Mouse (Mus musculus) CH12.LX (cell line): Measurements from ENCODE around the gene Trim7.

Experiments used
- CTCF ChIP-seq, 2 experiments: IDR thresholded peaks in 1 of 2; conservative IDR thresholded peaks in 1 of 2; 2 replicates each; pipeline ENCODE4 v1.5.1; 2011 to 2012; ENCODE audit warnings: low read depth in 2 of 2, low read length in 2 of 2, improper control_type of control experiment in 1 of 2, inconsistent platforms in 1 of 2, mild to moderate bottlenecking in 1 of 2, moderate library complexity in 1 of 2
- POLR2A ChIP-seq: IDR thresholded peaks from 2 replicates; pipeline ENCODE4 v1.6.1; 2011; ENCODE audit warnings: low read depth, mild to moderate bottlenecking, improper control_type of control experiment, low read length
- RAD21 ChIP-seq: IDR thresholded peaks from 2 replicates; pipeline ENCODE4 v1.6.1; 2011; ENCODE audit warnings: low read depth, mild to moderate bottlenecking, low read length, improper control_type of control experiment, moderate library complexity
- RCOR1 ChIP-seq: conservative IDR thresholded peaks from 2 replicates; pipeline ENCODE4 v1.6.1; 2012; ENCODE audit warnings: low read depth, mild to moderate bottlenecking, inconsistent platforms, low read length, improper control_type of control experiment
- TBP ChIP-seq: conservative IDR thresholded peaks from 2 replicates; pipeline ENCODE4 v1.6.1; 2011; ENCODE audit warnings: low read depth, low read length, improper control_type of control experiment
- USF1 ChIP-seq: IDR thresholded peaks from 2 replicates; pipeline ENCODE4 v1.6.1; 2014; ENCODE audit warnings: low read depth, mild to moderate bottlenecking, inconsistent platforms, low read length, improper control_type of control experiment
- USF2 ChIP-seq: conservative IDR thresholded peaks from 2 replicates; pipeline ENCODE4 v1.6.1; 2011; ENCODE audit warnings: low read depth, low read length, improper control_type of control experiment

DNA sequence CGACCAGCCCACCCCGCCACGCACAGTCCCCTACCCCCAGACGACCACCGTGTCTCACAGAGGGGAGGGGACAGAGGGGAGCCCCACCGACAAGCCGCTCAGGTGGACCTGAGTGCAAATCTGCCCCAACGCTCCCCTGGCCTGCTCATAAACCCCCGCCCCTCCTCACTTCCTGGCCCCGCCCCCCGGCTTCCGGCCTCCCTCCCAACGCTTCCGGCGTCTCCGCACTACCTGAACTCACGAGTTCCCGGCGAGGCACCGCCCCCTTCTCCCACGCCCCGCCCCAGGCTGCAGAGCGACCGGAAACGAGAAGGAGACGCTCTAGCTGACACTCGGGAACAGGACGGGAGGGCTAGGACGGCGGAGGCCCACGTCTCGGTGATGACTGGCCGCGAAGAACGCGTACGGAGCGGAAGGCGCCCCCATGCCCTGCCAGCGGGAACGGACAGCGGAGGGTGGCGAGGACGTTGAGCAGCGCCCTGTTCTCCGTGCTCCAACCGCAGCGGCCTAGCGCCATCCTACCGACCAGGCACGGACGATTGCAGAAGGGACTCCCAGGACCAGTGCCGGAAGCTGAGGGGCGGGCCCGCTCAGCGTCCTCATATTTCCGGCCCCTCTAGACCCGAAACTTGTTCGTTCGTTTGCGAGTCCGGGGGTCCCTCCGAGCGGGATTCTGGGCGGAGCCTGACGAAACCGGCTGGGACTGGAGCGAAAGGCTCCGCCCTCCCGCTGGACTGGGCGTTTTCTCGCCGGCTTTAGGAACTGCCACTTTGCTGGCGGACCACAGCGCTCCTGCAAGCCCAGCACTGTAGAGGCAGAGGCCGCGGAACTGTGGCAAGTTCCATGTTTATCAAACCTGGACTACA lies 8.9 kb upstream of the Trim7 start, which contains the start of gene Trim41:
- TF ChIP-seq USF2 (no peak), RCOR1 (peak; percentile 74; the same call in 1 of the 2 replicates), RAD21 (no peak), CTCF (conservative IDR thresholded peaks at IDR 0.05 in 1 of 2, IDR thresholded peaks at IDR 0.05 in 1 of 2; ENCODE audit: low read depth in 2 of 2, low read length in 2 of 2) (no peak), USF1 (no peak), POLR2A (peak; percentile 88), TBP (0 out of 2 replicates have a peak, but pooled peaks have one; percentile 67)
